Mouse (Mus musculus) thymus, adult 2 months (tissue): ENCODE measurements at regions not wholly inside any gene's neighbourhood (a gene's known extent, or its start where the extent isn't known, plus 50 kb on each side); places are given as distances from the start of the nearest gene placed in this dataset.

Experiments
- DNase-seq: peaks from one replicate; pipeline ENCODE4 v3.0.0; 2021
- H3K27ac ChIP-seq: fragments of 200-500 bp; 2 replicates; pipeline ENCODE4 v1.5.1; 2012; ENCODE audit warnings: low read length, control low read depth; ENCODE audit not compliant: control insufficient read depth, insufficient read depth
- H3K27me3 ChIP-seq: fragments of 200-500 bp; 2 replicates; pipeline ENCODE4 v1.6.1; 2012; ENCODE audit warnings: mild to moderate bottlenecking, low read length, moderate library complexity, mixed read lengths; ENCODE audit not compliant: control insufficient read depth, insufficient read depth
- H3K36me3 ChIP-seq: fragments of 200-500 bp; 2 replicates; pipeline ENCODE4 v1.6.1; 2012; ENCODE audit warnings: mild to moderate bottlenecking, low read length, moderate library complexity; ENCODE audit not compliant: control insufficient read depth, insufficient read depth
- H3K4me1 ChIP-seq: fragments of 200-500 bp; replicated peaks from 2 replicates; pipeline ENCODE4 v1.6.1; 2012; ENCODE audit warnings: low read length; ENCODE audit not compliant: control insufficient read depth, insufficient read depth
- H3K4me3 ChIP-seq: fragments of 200-500 bp; 2 replicates; pipeline ENCODE4 v1.5.1; 2012; ENCODE audit warnings: mild to moderate bottlenecking, low read length, control low read depth, moderate library complexity; ENCODE audit not compliant: control insufficient read depth, insufficient read depth
- CTCF ChIP-seq: fragments of 200-500 bp; IDR thresholded peaks from 2 replicates; pipeline ENCODE4 v1.5.1; 2012; ENCODE audit warnings: mild to moderate bottlenecking, control low read depth, low read length, moderate library complexity, borderline replicate concordance; ENCODE audit not compliant: control insufficient read depth, poor library complexity, insufficient read depth; ENCODE audit errors: extremely low read depth
- POLR2A ChIP-seq: fragments of 200-500 bp; IDR thresholded peaks from 2 replicates; pipeline ENCODE4 v1.6.1; 2012; ENCODE audit warnings: mild to moderate bottlenecking, low read length, control low read depth, moderate library complexity; ENCODE audit not compliant: control insufficient read depth, poor library complexity, insufficient read depth; ENCODE audit errors: extremely low read depth
- WGBS: fragments of 180-500 bp; shearing (Covaris S2); methylation state at CpG from one replicate; pipeline ENCODE4 v1.1.7; 2018; 5-methylcytosine and 5-hydroxymethylcytosine counted together

- Histone ChIP-seq H3K27ac (no peak overlapping the region), H3K4me1 (peaks cover 31% of the 10 kb centered on the region), H3K36me3 (no peaks in the 10 kb centered on the region), H3K4me3 (no peak overlapping the region), H3K27me3 (no peaks in the 10 kb centered on the region)
- 86% methylated on average over 4 of the region's 4 CpGs for whole genome bisulfite sequencing
- no peak for TF ChIP-seq POLR2A
- TF ChIP-seq CTCF = no peak
- DNase-seq = no peak
Observed at GRCm38 (mm10) chr2:178553736-178554135, 123.4 kb downstream of the Cdh26 start.

GRCm38 (mm10) chr2:178555692-178556340 lies 125.5 kb downstream of the Cdh26 start:
- Histone ChIP-seq H3K4me3 (no peak overlapping the region), H3K27ac (no peak overlapping the region), H3K4me1 (peaks cover 33% of the 10 kb centered on the region), H3K27me3 (no peaks in the 10 kb centered on the region), H3K36me3 (no peaks in the 10 kb centered on the region)
- no peak for TF ChIP-seq POLR2A
- TF ChIP-seq CTCF = no peak
- WGBS = 89% methylated on average over 3 of the region's 3 CpGs
- DNase-seq = no peak

- Histone ChIP-seq H3K36me3 (no peaks in the 10 kb centered on the region), H3K27ac (peak overlapping the region; percentile 92), H3K27me3 (no peaks in the 10 kb centered on the region), H3K4me1 (peaks cover 34% of the 10 kb centered on the region), H3K4me3 (no peak overlapping the region)
- 11% methylated on average over 9 of the region's 9 CpGs for WGBS
- DNase-seq = peak; percentile 67
- TF ChIP-seq CTCF (no peak), POLR2A (no peak)
Observed at GRCm38 (mm10) chr2:178557934-178558333, 127.6 kb downstream of the Cdh26 start.

GRCm38 (mm10) chr2:178563287-178563686 lies 133.0 kb downstream of the Cdh26 start:
- peak overlapping the region; percentile 63 for H3K27ac ChIP-seq
- TF ChIP-seq CTCF (no peak), POLR2A (no peak)
- H3K4me3 ChIP-seq = no peak overlapping the region
- H3K36me3 ChIP-seq = no peaks in the 10 kb centered on the region
- peaks cover 45% of the 10 kb centered on the region for H3K4me1 ChIP-seq
- 54% methylated on average over 7 of the region's 7 CpGs for WGBS
- no peaks in the 10 kb centered on the region for H3K27me3 ChIP-seq
- no peak for DNase-seq

GRCm38 (mm10) chr2:178565368-178565818 lies 135.1 kb downstream of the Cdh26 start:
- no peak for DNase-seq

GRCm38 (mm10) chr2:178567493-178567892 lies 137.2 kb downstream of the Cdh26 start:
- WGBS = 52% methylated on average over 7 of the region's 7 CpGs
- TF ChIP-seq POLR2A (no peak), CTCF (no peak)
- no peak overlapping the region for H3K4me3 ChIP-seq
- H3K27ac ChIP-seq = no peak overlapping the region
- H3K36me3 ChIP-seq = no peaks in the 10 kb centered on the region
- no peaks in the 10 kb centered on the region for H3K27me3 ChIP-seq
- H3K4me1 ChIP-seq = peaks cover 34% of the 10 kb centered on the region
- no peak for DNase-seq

More at GRCm38 (mm10) chr2:178565368-178565818, 135.1 kb downstream of the Cdh26 start:
- TF ChIP-seq POLR2A = no peak
- TF ChIP-seq CTCF = no peak
- Histone ChIP-seq H3K36me3 (no peaks in the 10 kb centered on the region), H3K4me3 (no peak overlapping the region), H3K27ac (peak overlapping the region; percentile 83), H3K4me1 (peaks cover 36% of the 10 kb centered on the region), H3K27me3 (no peaks in the 10 kb centered on the region)
- WGBS = 22% methylated on average over 8 of the region's 8 CpGs

GRCm38 (mm10) chr2:178572301-178572700 lies 142.0 kb downstream of the Cdh26 start:
- Histone ChIP-seq H3K4me3 (no peak overlapping the region), H3K27me3 (no peaks in the 10 kb centered on the region), H3K36me3 (no peaks in the 10 kb centered on the region), H3K27ac (no peak overlapping the region), H3K4me1 (peaks cover 8% of the 10 kb centered on the region; the same call in 1 of the 2 replicates)
- no peak for DNase-seq
- no peak for TF ChIP-seq CTCF
- 97% methylated on average over 5 of the region's 5 CpGs for WGBS
